Mouse (Mus musculus) heart, adult 10 weeks (tissue): ENCODE measurements around the gene Amn1. TPM values are rescaled to one million over a fixed set of nuclear protein-coding genes. Genes with fewer than 3 reads are reported as not detected.

Experiments used
- polyA plus RNA-seq: library from polyadenylated mRNA; stranded (reverse); fragments of 350-450 nt; fragmentation: Illumina TruSeq; extraction: RNeasy Lipid Tissue Mini Kit (QIAGEN cat#74804); gene quantifications from one replicate; pipeline ENCODE4 v1.2.3, GENCODE M21; 2014; ENCODE audit warnings: low read depth, low replicate concordance

The Amn1 gene
- polyA plus RNA-seq, result 12.0 TPM

DNA sequence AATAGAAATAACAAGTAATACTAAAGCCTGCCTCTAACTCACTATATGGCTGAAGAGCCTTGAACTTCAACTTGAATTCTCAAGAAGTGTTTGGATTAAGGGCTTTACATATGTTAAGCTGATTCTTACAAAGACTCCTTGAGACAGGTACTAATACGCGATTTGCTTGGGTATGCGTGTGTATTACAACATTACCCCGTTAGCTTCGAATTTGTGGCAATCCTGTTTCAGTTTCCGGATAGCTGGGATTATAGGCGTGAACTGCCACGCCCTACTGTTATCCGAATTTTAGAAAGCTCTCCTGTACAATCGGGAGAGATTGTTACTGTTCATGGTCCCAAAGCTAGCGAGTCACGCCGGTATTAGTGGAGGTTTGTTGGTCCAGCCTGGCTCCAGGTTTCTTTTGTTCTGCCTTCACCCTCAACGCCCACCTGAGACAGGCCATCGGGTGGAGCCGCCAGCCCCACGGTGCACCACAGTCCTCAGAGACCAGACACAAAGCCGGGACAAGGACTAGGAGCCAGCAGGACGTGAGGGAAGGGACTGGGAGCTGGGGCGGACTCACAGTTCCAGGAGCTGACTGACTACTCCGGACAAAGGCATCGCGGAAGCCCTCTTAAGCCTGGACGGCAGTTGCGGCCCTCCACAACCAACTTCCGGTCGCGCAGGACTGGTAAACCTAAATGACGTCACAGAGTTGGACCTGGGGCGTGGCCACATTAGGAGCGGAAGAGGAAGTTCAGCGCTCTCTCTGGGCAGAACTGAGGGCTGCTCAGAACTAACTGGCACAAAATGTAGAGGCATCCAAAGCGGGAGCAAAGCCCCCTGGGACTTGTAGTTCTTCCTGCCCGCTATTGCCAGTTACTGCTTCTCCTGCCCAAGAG lies at the start of gene Amn1:
Gene Amn1, minus strand, starts transcription at position 672 of the 884 bp plus-strand sequence.

DNA sequence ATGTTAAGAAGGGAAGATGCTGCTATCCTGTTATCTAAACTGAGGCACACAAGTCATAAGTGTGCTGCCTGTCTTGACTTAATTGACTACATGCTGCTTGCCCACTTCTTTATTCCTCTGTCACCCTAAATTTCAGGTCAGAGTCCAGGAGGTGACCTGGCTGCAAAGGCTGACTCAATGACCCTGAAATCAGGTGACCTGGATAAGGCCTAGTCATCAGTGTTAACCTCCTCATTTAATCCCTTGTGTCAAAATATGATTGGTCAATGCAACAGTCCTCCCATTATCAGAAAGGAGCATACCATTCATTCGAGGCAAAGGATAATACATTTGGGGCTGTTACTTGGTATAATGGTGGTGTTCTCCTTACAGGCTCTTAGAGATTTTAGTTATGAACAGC lies 49.0 kb downstream of the Amn1 start, which contains the start of gene Etfbkmt:
Gene Etfbkmt, plus strand, starts transcription at position 379 of the 400 bp plus-strand sequence.

DNA sequence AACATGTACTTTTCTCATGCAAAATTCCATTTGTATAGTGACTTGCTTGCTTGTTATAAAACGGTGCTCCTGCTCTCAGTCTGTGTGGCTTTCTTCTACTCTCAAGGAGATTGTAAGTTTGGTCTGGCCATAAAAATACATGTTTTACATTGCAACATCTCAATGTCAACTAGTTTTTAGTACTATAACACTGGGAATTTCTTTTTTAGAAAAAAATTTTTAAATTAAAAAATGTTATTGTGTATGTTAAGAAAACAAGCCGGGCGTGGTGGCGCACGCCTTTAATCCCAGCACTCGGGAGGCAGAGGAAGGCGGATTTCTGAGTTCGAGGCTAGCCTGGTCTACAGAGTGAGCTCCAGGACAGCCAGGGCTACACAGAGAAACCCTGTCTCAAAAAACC lies 58.6 kb downstream of the Amn1 start, which contains the start of gene Gm10203:
Gene Gm10203, plus strand, starts transcription at position 301 of the 400 bp plus-strand sequence.

Other genes starting within 250 kb of the Amn1 start
- gene Sinhcaf, start 242.2 kb downstream of the Amn1 start, polyA plus RNA-seq, result 2.7 TPM
- gene Dennd5b, start 87.0 kb downstream of the Amn1 start, polyA plus RNA-seq, result 6.5 TPM
- gene Gm10203, start 58.5 kb downstream of the Amn1 start, polyA plus RNA-seq, result not detected
- 48.1 TPM for gene Etfbkmt, start 48.9 kb downstream of the Amn1 start, polyA plus RNA-seq
- 13.5 TPM for gene Resf1, start 120.7 kb upstream of the Amn1 start, polyA plus RNA-seq
- 2.5 TPM for gene Bicd1, start 220.2 kb upstream of the Amn1 start, polyA plus RNA-seq